Mouse (Mus musculus) T-cell, adult 2 months (primary cell): Measurements from ENCODE around the gene Gsap.

ENCODE experiments used
- DNase-seq: peaks from one replicate; pipeline ENCODE4 v3.0.0; 2022; ENCODE audit warnings: low spot score

Gsap gene

GRCm38 (mm10) chr5:21185764-21186685, at the start of gene Gsap:
Gene Gsap, plus strand, starts transcription at chr5:21186255.
- DNase-seq, result peak; percentile 73

- no peak for DNase-seq
Measured at GRCm38 (mm10) chr5:21136575-21136974, 49.5 kb upstream of the Gsap start.

GRCm38 (mm10) chr5:21139505-21139904, 46.5 kb upstream of the Gsap start:
- DNase-seq, result no peak

- peak; percentile 16 for DNase-seq
Measured at GRCm38 (mm10) chr5:21141133-21141551, 44.9 kb upstream of the Gsap start.

GRCm38 (mm10) chr5:21141626-21142025, 44.4 kb upstream of the Gsap start:
- no peak for DNase-seq

GRCm38 (mm10) chr5:21143032-21143431, 43.0 kb upstream of the Gsap start:
- DNase-seq, result no peak

- no peak for DNase-seq
Measured at GRCm38 (mm10) chr5:21144506-21145169, 41.4 kb upstream of the Gsap start.

GRCm38 (mm10) chr5:21148358-21148757, 37.7 kb upstream of the Gsap start:
- no peak for DNase-seq

GRCm38 (mm10) chr5:21153672-21154071, 32.4 kb upstream of the Gsap start:
- no peak for DNase-seq

GRCm38 (mm10) chr5:21156770-21157169, 29.3 kb upstream of the Gsap start:
- no peak for DNase-seq

GRCm38 (mm10) chr5:21159536-21159935, 26.5 kb upstream of the Gsap start:
- no peak for DNase-seq

GRCm38 (mm10) chr5:21160781-21161180, 25.3 kb upstream of the Gsap start:
- no peak for DNase-seq

GRCm38 (mm10) chr5:21163421-21163820, 22.6 kb upstream of the Gsap start:
- no peak for DNase-seq

- DNase-seq, result no peak
Measured at GRCm38 (mm10) chr5:21168689-21169345, 17.2 kb upstream of the Gsap start.

GRCm38 (mm10) chr5:21169346-21169745, 16.7 kb upstream of the Gsap start:
- no peak for DNase-seq

GRCm38 (mm10) chr5:21169877-21170276, 16.2 kb upstream of the Gsap start:
- no peak for DNase-seq

- no peak for DNase-seq
Measured at GRCm38 (mm10) chr5:21170440-21170839, 15.6 kb upstream of the Gsap start.

GRCm38 (mm10) chr5:21170898-21171297, 15.2 kb upstream of the Gsap start:
- no peak for DNase-seq

GRCm38 (mm10) chr5:21171336-21171735, 14.7 kb upstream of the Gsap start:
- no peak for DNase-seq

- DNase-seq, result no peak
Measured at GRCm38 (mm10) chr5:21172316-21172715, 13.7 kb upstream of the Gsap start.

GRCm38 (mm10) chr5:21175132-21176112, 10.6 kb upstream of the Gsap start:
- no peak for DNase-seq
